Comparison of ENCODE assay signal across 8 mouse cellular contexts in the genomic region with DNA sequence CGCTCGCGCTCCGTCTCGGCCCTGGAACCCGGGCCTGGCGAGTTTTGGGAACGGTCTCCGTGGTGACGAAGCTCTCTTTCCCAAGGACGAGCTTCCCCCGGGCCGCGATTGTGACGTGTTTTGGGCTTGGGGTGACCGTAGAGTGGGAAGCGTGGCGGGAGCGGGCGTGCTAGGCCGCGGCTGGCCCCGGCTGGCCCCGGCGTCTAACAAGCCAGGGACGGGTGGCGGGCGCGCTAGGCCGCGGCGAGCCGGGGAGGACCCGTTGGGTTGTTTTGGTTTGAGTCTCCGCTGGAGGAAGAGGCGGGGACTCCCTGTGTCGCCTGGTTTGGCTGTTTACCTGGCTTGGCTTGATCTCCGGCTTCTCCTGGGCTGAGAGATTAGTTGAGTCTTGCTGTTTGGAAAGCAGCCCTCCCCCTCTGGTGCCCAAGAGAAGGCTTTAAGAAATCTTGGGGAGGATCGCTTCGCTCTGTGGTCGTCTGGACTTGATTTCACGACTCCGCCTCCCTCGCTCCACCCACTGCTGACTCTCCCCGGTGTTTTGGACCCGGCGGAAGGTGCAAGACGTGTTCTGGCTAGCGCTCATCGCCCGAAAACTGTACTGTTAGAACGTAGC. TPM values are rescaled to one million over a fixed set of nuclear protein-coding genes. Genes with fewer than 3 reads are reported as not detected.
DNase-seq lines count a peak whose midpoint lies in the region; ATAC-seq lines count a peak whose summit lies in the region.

No protein-coding gene starts in this region.

- peak; percentile 68 to 70 for DNase-seq in adrenal gland, adult 18-20 months (ENCODE audit: low spot score in 2 of 2)
- peak; percentile 78 for DNase-seq in embryonic facial prominence, embryonic 10.5 days (ENCODE audit: low spot score)
- DNase-seq in kidney, adult 11 months = peak; percentile 83
- peak; percentile 39 for DNase-seq in skeletal muscle tissue, adult 2 months (ENCODE audit: low read depth, low spot score)
- DNase-seq in yolk sac, embryonic 10.5 days (ENCODE audit: low spot score) = peak; percentile 86

- H3K27me3 ChIP-seq in embryonic facial prominence, embryonic 10.5 days (replicated peaks; ENCODE audit: low read depth, poor library complexity, severe bottlenecking) = no peaks in the 10 kb centered on the region
- H3K27me3 ChIP-seq in limb, embryonic 12.5 days = no peaks in the 10 kb centered on the region
- no peaks in the 10 kb centered on the region for H3K27me3 ChIP-seq in midbrain, embryonic 13.5 days

- peak overlapping the region; percentile 84 for H3K9ac ChIP-seq in limb, embryonic 12.5 days (replicated peaks)
- H3K9ac ChIP-seq in midbrain, embryonic 13.5 days (replicated peaks) = peak overlapping the region; percentile 87

- ATAC-seq in granulocyte monocyte progenitor cell, adult 5-6 weeks (replicated peaks; ENCODE audit: poor library complexity, severe bottlenecking) = peak; percentile 62
- peak; percentile 52; the same call in 1 of the 2 replicates for ATAC-seq in limb, embryonic 12.5 days (ENCODE audit: insufficient number of reproducible peaks, insufficient read depth, low FRiP score, low TSS enrichment, low read depth)
- peak; percentile 83 for ATAC-seq in midbrain, embryonic 13.5 days

- peak overlapping the region; percentile 62 for H3K4me2 ChIP-seq in limb, embryonic 12.5 days
- peak overlapping the region; percentile 73 for H3K4me2 ChIP-seq in midbrain, embryonic 13.5 days (replicated peaks)

- H3K9me3 ChIP-seq in embryonic facial prominence, embryonic 10.5 days = no peaks in the 10 kb centered on the region
- no peaks in the 10 kb centered on the region for H3K9me3 ChIP-seq in limb, embryonic 12.5 days
- no peaks in the 10 kb centered on the region for H3K9me3 ChIP-seq in midbrain, embryonic 13.5 days

- peak overlapping the region; percentile 93 for H3K27ac ChIP-seq in embryonic facial prominence, embryonic 10.5 days (replicated peaks)
- peak overlapping the region; percentile 94 for H3K27ac ChIP-seq in limb, embryonic 12.5 days
- peak overlapping the region; percentile 87 for H3K27ac ChIP-seq in midbrain, embryonic 13.5 days

- H3K4me3 ChIP-seq in embryonic facial prominence, embryonic 10.5 days = peak overlapping the region; percentile 98
- H3K4me3 ChIP-seq in limb, embryonic 12.5 days (replicated peaks) = peak overlapping the region; percentile 98
- H3K4me3 ChIP-seq in midbrain, embryonic 13.5 days (replicated peaks) = peak overlapping the region; percentile 72

- peaks cover 5% of the 10 kb centered on the region for H3K4me1 ChIP-seq in embryonic facial prominence, embryonic 10.5 days
- H3K4me1 ChIP-seq in limb, embryonic 12.5 days (replicated peaks) = peaks cover 3% of the 10 kb centered on the region
- H3K4me1 ChIP-seq in midbrain, embryonic 13.5 days (replicated peaks) = peaks cover 12% of the 10 kb centered on the region

- WGBS in embryonic facial prominence, embryonic 10.5 days = under 1% methylated on average over 52 of the region's 52 CpGs
- WGBS in limb, embryonic 12.5 days = under 1% methylated on average over 50 of the region's 52 CpGs
- WGBS in midbrain, embryonic 13.5 days = under 1% methylated on average over 52 of the region's 52 CpGs

- no peaks in the 10 kb centered on the region for H3K36me3 ChIP-seq in embryonic facial prominence, embryonic 10.5 days (replicated peaks)
- no peaks in the 10 kb centered on the region for H3K36me3 ChIP-seq in limb, embryonic 12.5 days
- H3K36me3 ChIP-seq in midbrain, embryonic 13.5 days = no peaks in the 10 kb centered on the region

RNA-seq across cellular contexts. Expression of a gene that starts 0.5 kb away (rescaled TPM):
- 100 to 1,000 TPM; 165 to 203 TPM for total RNA-seq in adrenal gland, adult 18-20 months (2021)
- polyA plus RNA-seq in embryonic facial prominence, embryonic 10.5 days (2016; fragmentation: Nextera tagmentation; extraction: Ambion mirVana) = 115 and 130 TPM in 2 replicates
- total RNA-seq in granulocyte monocyte progenitor cell, adult 5-6 weeks (2014; fragmentation: Nextera tagmentation) = 155 and 165 TPM in 2 replicates
- total RNA-seq in granulocyte monocyte progenitor cell, adult 5-6 weeks (2017) = 339 and 381 TPM in 2 replicates
- 157 and 168 TPM in 2 replicates for polyA plus RNA-seq in limb, embryonic 12.5 days (2016; fragmentation: Nextera tagmentation; extraction: Ambion mirVana)
- polyA plus RNA-seq in midbrain, embryonic 13.5 days (2015; fragmentation: Nextera tagmentation; extraction: Ambion mirVana) = 168 and 174 TPM in 2 replicates

Comparison
In these comparisons a context has a peak if more than half of its experiments do, and no peak if none do; other contexts are left out.
1. Peak in every context shown above with its lines: DNase-seq, ATAC-seq, H3K4me3 ChIP-seq and H3K27ac ChIP-seq.